Mouse (Mus musculus) heart, adult 11 months (tissue): ENCODE measurements around the gene Nadsyn1.
A peak's percentile ranks its signal among the peaks of the same experiment; 100 is the strongest.

Experiments
- DNase-seq: peaks from one replicate; pipeline ENCODE4 v3.0.0; 2022

Nadsyn1 gene

GRCm38 (mm10) chr7:143801195-143802065 lies 21.2 kb downstream of the Nadsyn1 start:
- no peak for DNase-seq

- no peak for DNase-seq
These were observed 21.9 kb downstream of the Nadsyn1 start for GRCm38 (mm10) chr7:143800770-143801169.

- no peak for DNase-seq
These were observed 23.9 kb downstream of the Nadsyn1 start for GRCm38 (mm10) chr7:143798783-143799182.

- DNase-seq = peak; percentile 92
These were observed 29.5 kb downstream of the Nadsyn1 start for GRCm38 (mm10) chr7:143793121-143793520.

- no peak for DNase-seq
These were observed 30.2 kb downstream of the Nadsyn1 start for GRCm38 (mm10) chr7:143792336-143792985.

- peak; percentile 99 for DNase-seq
These were observed 38.4 kb downstream of the Nadsyn1 start, which contains the start of gene Mrgpre for GRCm38 (mm10) chr7:143783996-143784829. TSS of gene Mrgpre (minus strand) at chr7:143784500.

GRCm38 (mm10) chr7:143783378-143783995 lies 39.2 kb downstream of the Nadsyn1 start:
- no peak for DNase-seq

GRCm38 (mm10) chr7:143777375-143777774 lies 45.3 kb downstream of the Nadsyn1 start:
- peak; percentile 98 for DNase-seq

GRCm38 (mm10) chr7:143776137-143776536 lies 46.5 kb downstream of the Nadsyn1 start:
- no peak for DNase-seq

GRCm38 (mm10) chr7:143769461-143769860 lies 53.2 kb downstream of the Nadsyn1 start:
- peak; percentile 85 for DNase-seq

- no peak for DNase-seq
These were observed 54.4 kb downstream of the Nadsyn1 start for GRCm38 (mm10) chr7:143768267-143768666.

- DNase-seq = peak; percentile 66
These were observed 55.8 kb downstream of the Nadsyn1 start, which contains the start of gene Mrgprg for GRCm38 (mm10) chr7:143766893-143767292. TSS of gene Mrgprg (minus strand) at chr7:143766993.

GRCm38 (mm10) chr7:143764876-143765530 lies 57.6 kb downstream of the Nadsyn1 start:
- DNase-seq = peak; percentile 86

GRCm38 (mm10) chr7:143763794-143764193 lies 58.9 kb downstream of the Nadsyn1 start:
- DNase-seq = peak; percentile 88

GRCm38 (mm10) chr7:143758956-143759355 lies 63.7 kb downstream of the Nadsyn1 start:
- DNase-seq = peak; percentile 80

- peak; percentile 86 for DNase-seq
These were observed 65.0 kb downstream of the Nadsyn1 start for GRCm38 (mm10) chr7:143757696-143758095.

GRCm38 (mm10) chr7:143757027-143757390 lies 65.6 kb downstream of the Nadsyn1 start:
- DNase-seq = peak; percentile 99

GRCm38 (mm10) chr7:143756125-143757026 lies 66.3 kb downstream of the Nadsyn1 start, which contains the start of gene Osbpl5:
TSS of gene Osbpl5 (minus strand) at chr7:143756985.
- DNase-seq = peak; percentile 80

- peak; percentile 93 for DNase-seq
These were observed 67.1 kb downstream of the Nadsyn1 start for GRCm38 (mm10) chr7:143755357-143756124.
